Mouse (Mus musculus) embryonic facial prominence, embryonic 13.5 days (tissue): ENCODE results near the gene Bnip3. TPM values are rescaled to one million over a fixed set of nuclear protein-coding genes. Genes with fewer than 3 reads are reported as not detected.

Experiments
- ATAC-seq: fragments of 200-750 bp; cut with Nextera tagmentation; 2 replicates; pipeline ENCODE4 v1.8.0; 2017; ENCODE audit warnings: low read depth; ENCODE audit not compliant: insufficient number of reproducible peaks, insufficient read depth, low FRiP score, low TSS enrichment
- H3K27ac ChIP-seq: fragments of 300-500 bp; sonication (generic); 2 replicates; pipeline ENCODE4 v1.5.1; 2015; ENCODE audit warnings: moderate library complexity, mild to moderate bottlenecking, inconsistent platforms
- H3K27me3 ChIP-seq: fragments of 300-500 bp; sonication (generic); 2 replicates; pipeline ENCODE4 v1.6.1; 2015; ENCODE audit warnings: mild to moderate bottlenecking, inconsistent platforms
- H3K36me3 ChIP-seq: fragments of 300-500 bp; sonication (generic); 2 replicates; pipeline ENCODE4 v1.6.1; 2015; ENCODE audit warnings: mild to moderate bottlenecking, inconsistent platforms
- H3K4me1 ChIP-seq: fragments of 300-500 bp; sonication (generic); 2 replicates; pipeline ENCODE4 v1.6.1; 2015; ENCODE audit warnings: inconsistent platforms
- H3K4me2 ChIP-seq: fragments of 300-500 bp; sonication (generic); 2 replicates; pipeline ENCODE4 v1.6.1; 2015; ENCODE audit warnings: moderate library complexity, mild to moderate bottlenecking, inconsistent platforms
- H3K4me3 ChIP-seq: fragments of 300-500 bp; sonication (generic); 2 replicates; pipeline ENCODE4 v1.5.1; 2015; ENCODE audit warnings: mild to moderate bottlenecking, inconsistent platforms
- H3K9ac ChIP-seq: fragments of 300-500 bp; sonication (generic); 2 replicates; pipeline ENCODE4 v1.6.1; 2015; ENCODE audit warnings: mild to moderate bottlenecking, inconsistent platforms
- H3K9me3 ChIP-seq: fragments of 300-500 bp; sonication (generic); 2 replicates; pipeline ENCODE4 v1.6.1; 2016; ENCODE audit warnings: inconsistent platforms
- WGBS: fragments of 180-500 bp; shearing (Covaris S2); methylation state at CpG from one replicate; pipeline ENCODE4 v1.1.7; 2015; ENCODE audit warnings: mixed read lengths; 5-methylcytosine and 5-hydroxymethylcytosine counted together
- polyA plus RNA-seq: library from polyadenylated mRNA; unstranded; fragments of >200 nt; fragmentation: Nextera tagmentation; extraction: Ambion mirVana; gene quantifications from 2 replicates; pipeline ENCODE4 v1.2.1, GENCODE M21; 2015

Bnip3 gene
- polyA plus RNA-seq, 1 experiment from 2014 or later = 100.0 TPM

DNA sequence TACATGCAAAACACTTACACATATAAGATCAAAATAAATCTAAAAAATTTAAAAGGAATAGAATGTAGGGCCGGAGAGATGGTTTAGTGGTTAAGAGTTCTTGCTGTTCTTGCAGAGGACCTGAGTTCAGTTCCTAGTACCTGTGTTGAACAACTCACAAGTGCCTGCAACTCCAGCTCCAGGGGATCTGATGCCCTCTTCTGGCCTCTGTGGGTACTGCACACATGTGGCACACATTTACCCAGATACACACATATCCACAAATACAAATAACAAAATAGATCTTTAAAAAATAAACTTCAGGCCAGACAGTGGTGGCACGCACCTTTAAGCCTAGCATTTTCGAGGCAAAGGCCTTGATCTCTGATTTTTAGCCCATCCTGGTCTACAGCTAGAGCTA lies 25.2 kb upstream of the Bnip3 start:
- Histone ChIP-seq H3K9ac (no peak overlapping the region), H3K27ac (no peak overlapping the region), H3K4me2 (no peak overlapping the region), H3K9me3 (no peaks in the 10 kb centered on the region), H3K27me3 (peaks cover 26% of the 10 kb centered on the region), H3K4me3 (no peak overlapping the region), H3K36me3 (no peaks in the 10 kb centered on the region), H3K4me1 (no peaks in the 10 kb centered on the region)
- ATAC-seq = no peak
- 86% methylated on average over 3 of the region's 3 CpGs for WGBS

- Histone ChIP-seq H3K9me3 (no peaks in the 10 kb centered on the region), H3K4me3 (no peak overlapping the region), H3K27me3 (no peaks in the 10 kb centered on the region), H3K27ac (no peak overlapping the region), H3K9ac (no peak overlapping the region), H3K4me1 (no peaks in the 10 kb centered on the region), H3K4me2 (no peak overlapping the region), H3K36me3 (no peaks in the 10 kb centered on the region)
- whole genome bisulfite sequencing = 90% methylated on average over 4 of the region's 4 CpGs
- ATAC-seq = no peak
These were observed 19.1 kb upstream of the Bnip3 start for GRCm38 (mm10) chr7:138928456-138928855.

DNA sequence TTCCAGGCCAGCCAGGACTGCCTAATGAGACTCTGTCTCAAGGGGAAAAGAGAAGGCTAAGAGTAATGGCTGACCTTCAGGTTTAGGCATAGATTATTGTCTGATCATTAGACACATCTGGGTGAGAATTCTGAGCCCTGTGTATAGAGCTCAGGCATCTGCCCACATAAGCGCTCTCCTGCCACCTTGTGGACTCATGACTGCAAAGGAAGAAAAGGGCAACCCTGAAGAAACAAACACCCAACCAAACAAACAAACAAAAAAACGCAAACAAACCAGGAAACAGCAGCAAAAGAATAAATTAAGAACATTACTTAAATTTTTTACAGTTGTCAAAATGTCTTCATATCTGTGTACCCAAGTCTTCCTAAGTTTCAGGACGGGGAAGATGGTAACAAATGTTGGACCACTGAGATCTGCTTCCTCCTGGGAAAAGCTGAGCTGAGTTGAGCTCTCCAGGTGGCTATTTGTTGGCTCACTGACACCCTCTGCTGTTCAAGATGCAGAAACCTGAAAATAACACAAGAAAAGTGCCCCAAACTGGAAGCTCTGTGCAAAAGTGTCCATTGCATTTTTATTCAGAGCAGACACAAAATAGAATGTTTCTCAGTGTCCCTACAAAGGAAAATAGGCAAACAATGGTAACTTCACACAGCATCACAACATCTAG lies 14.6 kb upstream of the Bnip3 start:
- Histone ChIP-seq H3K27ac (no peak overlapping the region), H3K9me3 (no peaks in the 10 kb centered on the region), H3K4me3 (no peak overlapping the region), H3K9ac (no peak overlapping the region), H3K4me2 (no peak overlapping the region), H3K4me1 (peaks cover 9% of the 10 kb centered on the region), H3K27me3 (no peaks in the 10 kb centered on the region), H3K36me3 (no peaks in the 10 kb centered on the region)
- ATAC-seq = no peak
- WGBS = 12% methylated on average over 3 of the region's 3 CpGs

DNA sequence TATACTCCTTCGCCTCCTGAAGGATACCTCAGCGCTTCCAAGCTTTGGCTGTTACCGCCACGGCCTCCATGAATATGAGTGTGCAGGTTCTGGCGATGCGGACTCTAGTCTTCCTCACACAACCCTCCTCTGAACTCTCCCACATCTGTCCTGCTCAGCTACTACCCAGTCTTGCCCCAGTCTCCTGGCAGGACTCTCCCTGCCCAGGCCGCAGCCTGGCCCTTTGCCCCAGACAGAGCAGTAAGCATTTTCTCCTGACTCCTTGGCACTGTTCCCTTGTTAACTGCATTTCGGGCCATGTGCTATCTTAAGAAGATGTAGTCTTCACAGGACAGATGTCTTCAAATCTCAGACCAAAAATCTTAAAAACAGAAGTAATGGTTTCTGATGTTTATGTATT lies 12.3 kb upstream of the Bnip3 start:
- Histone ChIP-seq H3K4me2 (no peak overlapping the region), H3K9ac (no peak overlapping the region), H3K27me3 (no peaks in the 10 kb centered on the region), H3K4me3 (no peak overlapping the region), H3K36me3 (no peaks in the 10 kb centered on the region), H3K9me3 (no peaks in the 10 kb centered on the region), H3K27ac (no peak overlapping the region), H3K4me1 (peaks cover 11% of the 10 kb centered on the region)
- ATAC-seq = no peak
- WGBS = 93% methylated on average over 8 of the region's 8 CpGs

DNA sequence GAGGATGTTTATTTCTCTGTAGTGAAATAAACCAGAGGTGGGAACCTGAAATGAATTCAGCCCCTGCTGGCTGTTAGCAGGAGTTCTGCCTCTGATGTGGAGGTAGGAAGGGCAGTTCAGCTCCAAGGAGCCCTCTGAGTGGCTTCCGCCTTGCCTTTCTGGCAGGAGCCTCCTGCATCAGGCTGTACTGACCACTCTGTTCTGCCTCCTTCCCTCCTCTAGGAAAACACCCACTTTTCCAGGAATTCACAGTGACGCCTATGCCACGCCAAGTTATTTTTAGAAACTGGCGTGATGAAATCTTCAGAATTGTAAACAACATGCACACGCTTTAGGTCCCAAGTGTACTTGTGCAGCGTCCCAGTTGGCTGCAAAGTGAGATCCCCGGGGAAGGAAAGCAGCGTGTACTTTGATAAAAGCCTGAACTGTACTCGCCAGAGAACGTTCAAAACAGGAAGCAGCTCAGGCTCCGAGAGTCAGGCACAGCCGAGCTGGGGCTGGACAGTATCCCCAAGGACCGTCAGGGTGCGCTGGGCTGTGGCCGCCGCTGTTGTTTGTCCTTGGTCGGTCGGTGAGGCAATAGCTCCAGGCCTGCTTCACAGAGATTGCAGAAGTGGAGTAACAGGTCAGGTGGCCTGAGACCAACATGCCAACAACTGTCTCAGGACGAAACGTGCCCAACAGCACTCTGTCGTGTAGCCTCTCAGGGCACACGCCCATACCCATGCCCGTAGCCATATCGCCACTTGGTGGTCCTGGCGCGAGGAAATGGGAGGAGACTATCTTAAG lies 10.0 kb upstream of the Bnip3 start:
- Histone ChIP-seq H3K9me3 (no peaks in the 10 kb centered on the region), H3K4me2 (peak overlapping the region; percentile 67), H3K4me3 (peak overlapping the region; percentile 36), H3K27ac (peak overlapping the region; percentile 52; the same call in 1 of the 2 replicates), H3K4me1 (peaks cover 11% of the 10 kb centered on the region), H3K36me3 (no peaks in the 10 kb centered on the region), H3K27me3 (no peaks in the 10 kb centered on the region), H3K9ac (peak overlapping the region; percentile 60)
- ATAC-seq = no peak
- WGBS = 3% methylated on average over 26 of the region's 26 CpGs

- H3K9ac ChIP-seq = no peak overlapping the region
- no peak overlapping the region for H3K4me2 ChIP-seq
- 64% methylated on average over 3 of the region's 3 CpGs for WGBS
- no peaks in the 10 kb centered on the region for H3K27me3 ChIP-seq
- no peaks in the 10 kb centered on the region for H3K9me3 ChIP-seq
- peaks cover 6% of the 10 kb centered on the region for H3K4me1 ChIP-seq
- no peak overlapping the region for H3K27ac ChIP-seq
- H3K4me3 ChIP-seq = no peak overlapping the region
- no peak for ATAC-seq
- no peaks in the 10 kb centered on the region for H3K36me3 ChIP-seq
These were observed 4.3 kb upstream of the Bnip3 start for GRCm38 (mm10) chr7:138913616-138914015.

DNA sequence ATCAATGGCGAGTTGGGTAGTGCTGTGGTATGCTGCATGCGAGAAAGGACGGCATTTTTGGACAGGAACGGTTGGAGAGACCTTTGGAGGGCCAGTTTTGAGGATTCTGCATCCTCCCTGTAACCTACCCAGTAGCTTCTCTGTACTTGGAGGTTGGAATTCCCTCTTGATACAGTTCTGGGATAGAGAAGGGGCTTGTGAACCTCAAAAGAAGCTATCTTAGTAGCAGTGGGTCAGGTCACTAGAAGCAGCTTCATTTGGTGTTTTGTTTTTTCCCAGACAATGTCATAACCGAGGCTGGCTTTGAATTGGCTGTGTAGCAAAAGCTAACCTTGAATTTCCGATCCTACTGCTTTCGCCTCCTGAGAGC lies 859 bp upstream of the Bnip3 start:
- peak overlapping the region; percentile 63 for H3K4me2 ChIP-seq
- H3K4me3 ChIP-seq = peak overlapping the region; percentile 83
- H3K4me1 ChIP-seq = peaks cover 32% of the 10 kb centered on the region
- WGBS = 25% methylated on average over 7 of the region's 7 CpGs
- peak overlapping the region; percentile 89 for H3K9ac ChIP-seq
- H3K36me3 ChIP-seq = no peaks in the 10 kb centered on the region
- ATAC-seq = no peak
- peak overlapping the region; percentile 72 for H3K27ac ChIP-seq
- no peaks in the 10 kb centered on the region for H3K9me3 ChIP-seq
- no peaks in the 10 kb centered on the region for H3K27me3 ChIP-seq

DNA sequence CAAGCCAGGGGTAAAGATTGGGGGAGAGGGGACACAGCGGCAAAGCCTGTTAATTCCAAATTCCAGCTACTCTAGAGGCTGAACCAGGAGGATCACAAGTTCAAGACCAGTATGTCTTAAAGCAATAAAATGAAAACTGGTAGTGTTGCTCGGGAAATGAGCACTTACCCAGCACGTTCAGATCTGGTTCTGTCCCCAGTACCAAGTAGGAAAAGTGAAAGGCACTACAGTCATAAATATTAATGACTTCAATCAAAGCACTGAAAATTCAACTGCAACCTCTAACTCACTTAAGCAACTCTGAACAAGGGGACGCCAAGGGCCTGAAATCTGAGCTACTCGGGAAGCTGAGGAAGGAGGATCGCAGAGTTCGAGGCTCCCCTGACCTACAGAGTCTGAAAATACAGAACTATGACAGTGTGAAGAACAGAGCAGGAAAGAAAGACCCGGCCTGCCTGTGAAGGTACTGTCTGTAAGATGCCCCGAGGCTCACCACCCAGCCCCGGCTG lies 497 bp downstream of the Bnip3 start:
- WGBS = 2% methylated on average over 10 of the region's 10 CpGs
- peak overlapping the region; percentile 83 for H3K4me3 ChIP-seq
- H3K9me3 ChIP-seq = no peaks in the 10 kb centered on the region

DNA sequence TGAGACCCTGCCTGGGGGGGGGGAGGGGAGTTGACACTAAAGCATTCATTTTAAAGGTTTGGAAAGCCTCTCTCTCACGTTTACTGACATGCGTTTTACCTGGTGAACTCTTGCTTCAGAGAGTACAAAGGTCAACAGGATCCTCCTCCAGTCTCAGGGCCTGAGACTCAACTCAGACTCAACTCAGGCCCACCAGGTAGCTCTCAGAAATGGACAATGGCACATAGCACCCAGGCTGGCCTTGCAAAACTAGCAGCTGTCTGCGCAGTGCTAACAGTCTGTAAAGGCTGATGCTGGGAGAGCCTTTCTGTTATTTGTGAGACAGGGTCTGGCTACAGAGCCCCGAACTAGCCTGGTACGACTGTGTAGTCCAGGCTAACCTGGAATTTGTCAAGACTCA lies 1.3 kb downstream of the Bnip3 start:
- Histone ChIP-seq H3K27ac (no peak overlapping the region), H3K9me3 (no peaks in the 10 kb centered on the region), H3K27me3 (no peaks in the 10 kb centered on the region), H3K4me2 (peak overlapping the region; percentile 63), H3K9ac (peak overlapping the region; percentile 89), H3K4me3 (peak overlapping the region; percentile 83), H3K4me1 (peaks cover 37% of the 10 kb centered on the region), H3K36me3 (no peaks in the 10 kb centered on the region)
- WGBS = 54% methylated on average over 5 of the region's 5 CpGs
- ATAC-seq = no peak

More for the DNA sequence above, 497 bp downstream of the Bnip3 start:
- Histone ChIP-seq H3K27ac (peak overlapping the region; percentile 80), H3K27me3 (no peaks in the 10 kb centered on the region), H3K4me2 (peak overlapping the region; percentile 63), H3K4me1 (peaks cover 36% of the 10 kb centered on the region), H3K9ac (peak overlapping the region; percentile 89), H3K36me3 (no peaks in the 10 kb centered on the region)
- ATAC-seq = peak; percentile 50; the same call in 1 of the 2 replicates

GRCm38 (mm10) chr7:138907043-138907442 lies 2.3 kb downstream of the Bnip3 start:
- H3K9ac ChIP-seq = peak overlapping the region; percentile 17; the same call in 1 of the 2 replicates
- H3K4me3 ChIP-seq = peak overlapping the region; percentile 27
- H3K9me3 ChIP-seq = no peaks in the 10 kb centered on the region
- ATAC-seq = no peak
- peaks cover 37% of the 10 kb centered on the region for H3K4me1 ChIP-seq
- 0 out of 2 replicates have a peak overlapping the region, but pooled peaks have one; percentile 23 for H3K27ac ChIP-seq
- 5% methylated on average over 7 of the region's 7 CpGs for WGBS
- no peaks in the 10 kb centered on the region for H3K27me3 ChIP-seq
- H3K36me3 ChIP-seq = no peaks in the 10 kb centered on the region
- peak overlapping the region; percentile 63 for H3K4me2 ChIP-seq

DNA sequence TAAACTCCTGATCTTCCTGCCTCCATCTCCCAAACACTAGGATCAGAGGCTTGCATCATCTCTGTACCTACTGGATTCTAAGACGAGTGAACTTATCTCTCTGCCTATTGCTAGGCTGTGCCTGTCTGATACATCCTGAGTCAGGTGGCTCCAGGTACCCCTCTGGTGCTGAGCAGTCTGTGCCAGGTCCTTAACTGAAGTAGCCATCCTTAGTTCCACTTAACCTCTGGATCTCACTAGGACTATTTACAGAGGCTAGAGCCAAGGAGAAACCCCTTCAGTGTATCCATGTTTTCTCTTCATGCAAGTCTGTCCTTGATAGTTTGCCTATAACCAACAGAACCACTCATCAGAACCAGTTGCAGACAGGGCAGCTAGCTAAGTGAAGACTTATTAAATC lies 2.9 kb downstream of the Bnip3 start:
- Histone ChIP-seq H3K27me3 (no peaks in the 10 kb centered on the region), H3K4me3 (peak overlapping the region; percentile 27; the same call in 1 of the 2 replicates), H3K9ac (peak overlapping the region; percentile 17; the same call in 1 of the 2 replicates), H3K4me2 (peak overlapping the region; percentile 63), H3K27ac (0 out of 2 replicates have a peak overlapping the region, but pooled peaks have one; percentile 23), H3K36me3 (no peaks in the 10 kb centered on the region), H3K9me3 (no peaks in the 10 kb centered on the region), H3K4me1 (peaks cover 37% of the 10 kb centered on the region)
- WGBS = 82% methylated on average over 1 of the region's 1 CpGs
- ATAC-seq = no peak
